Mouse (Mus musculus): ENCODE results near the gene Spop. TPM values are rescaled to one million over a fixed set of nuclear protein-coding genes. Genes with fewer than 3 reads are reported as not detected.

The Spop gene
- polyA plus RNA-seq, 1 experiment = 3.0 TPM

GRCm38 (mm10) chr11:95476323-95476722, 62.4 kb downstream of the Spop start:
- peaks cover 80% of the 10 kb centered on the region for H3K36me3 ChIP-seq (ENCODE audit: control insufficient read depth)
- H3K9me3 ChIP-seq (ENCODE audit: control insufficient read depth, low read length) = no peaks in the 10 kb centered on the region
- TF ChIP-seq GATA1 (IDR thresholded peaks at IDR 0.05; ENCODE audit: low read length) (no peak), TAL1 (IDR thresholded peaks at IDR 0.05; ENCODE audit: low read length) (no peak)
- no peaks in the 10 kb centered on the region for H3K27me3 ChIP-seq (ENCODE audit: control insufficient read depth)
- H3K4me1 ChIP-seq (ENCODE audit: control insufficient read depth) = no peaks in the 10 kb centered on the region
- H3K4me3 ChIP-seq (replicated peaks) = no peak overlapping the region

- H3K4me1 ChIP-seq (ENCODE audit: control insufficient read depth) = no peaks in the 10 kb centered on the region
- no peak overlapping the region for H3K4me3 ChIP-seq (replicated peaks)
- TF ChIP-seq TAL1 (IDR thresholded peaks at IDR 0.05; ENCODE audit: low read length) (no peak), GATA1 (IDR thresholded peaks at IDR 0.05; ENCODE audit: low read length) (no peak)
- H3K27me3 ChIP-seq (ENCODE audit: control insufficient read depth) = no peaks in the 10 kb centered on the region
- H3K36me3 ChIP-seq (ENCODE audit: control insufficient read depth) = peaks cover 80% of the 10 kb centered on the region
- H3K9me3 ChIP-seq (ENCODE audit: control insufficient read depth, low read length) = no peaks in the 10 kb centered on the region
Observed at GRCm38 (mm10) chr11:95479458-95479857, 65.6 kb downstream of the Spop start.

- Histone ChIP-seq H3K36me3 (ENCODE audit: control insufficient read depth) (peaks cover 79% of the 10 kb centered on the region), H3K27me3 (ENCODE audit: control insufficient read depth) (no peaks in the 10 kb centered on the region), H3K4me3 (replicated peaks) (no peak overlapping the region), H3K4me1 (ENCODE audit: control insufficient read depth) (no peaks in the 10 kb centered on the region), H3K9me3 (ENCODE audit: control insufficient read depth, low read length) (no peaks in the 10 kb centered on the region)
- TF ChIP-seq GATA1 (IDR thresholded peaks at IDR 0.05; ENCODE audit: low read length) (no peak), TAL1 (IDR thresholded peaks at IDR 0.05; ENCODE audit: low read length) (no peak)
Observed at GRCm38 (mm10) chr11:95480662-95481061, 66.8 kb downstream of the Spop start.

- TF ChIP-seq GATA1 (IDR thresholded peaks at IDR 0.05; ENCODE audit: low read length) = no peak
- TF ChIP-seq TAL1 (IDR thresholded peaks at IDR 0.05; ENCODE audit: low read length) = no peak
- no peak overlapping the region for H3K4me3 ChIP-seq (replicated peaks)
- no peaks in the 10 kb centered on the region for H3K9me3 ChIP-seq (ENCODE audit: control insufficient read depth, low read length)
- no peaks in the 10 kb centered on the region for H3K4me1 ChIP-seq (ENCODE audit: control insufficient read depth)
- H3K36me3 ChIP-seq (ENCODE audit: control insufficient read depth) = peaks cover 97% of the 10 kb centered on the region
- H3K27me3 ChIP-seq (ENCODE audit: control insufficient read depth) = no peaks in the 10 kb centered on the region
Observed at GRCm38 (mm10) chr11:95485634-95486033, 71.8 kb downstream of the Spop start.

GRCm38 (mm10) chr11:95487237-95487636, 73.4 kb downstream of the Spop start:
- Histone ChIP-seq H3K9me3 (ENCODE audit: control insufficient read depth, low read length) (no peaks in the 10 kb centered on the region), H3K4me3 (replicated peaks) (no peak overlapping the region), H3K27me3 (ENCODE audit: control insufficient read depth) (no peaks in the 10 kb centered on the region), H3K4me1 (ENCODE audit: control insufficient read depth) (no peaks in the 10 kb centered on the region), H3K36me3 (ENCODE audit: control insufficient read depth) (peaks cover 97% of the 10 kb centered on the region)
- TF ChIP-seq GATA1 (IDR thresholded peaks at IDR 0.05; ENCODE audit: low read length) (no peak), TAL1 (IDR thresholded peaks at IDR 0.05; ENCODE audit: low read length) (no peak)

- no peaks in the 10 kb centered on the region for H3K4me1 ChIP-seq (ENCODE audit: control insufficient read depth)
- H3K9me3 ChIP-seq (ENCODE audit: control insufficient read depth, low read length) = no peaks in the 10 kb centered on the region
- no peak for TF ChIP-seq TAL1 (IDR thresholded peaks at IDR 0.05; ENCODE audit: low read length)
- TF ChIP-seq GATA1 (IDR thresholded peaks at IDR 0.05; ENCODE audit: low read length) = no peak
- no peak overlapping the region for H3K4me3 ChIP-seq (replicated peaks)
- H3K36me3 ChIP-seq (ENCODE audit: control insufficient read depth) = peaks cover 96% of the 10 kb centered on the region
- H3K27me3 ChIP-seq (ENCODE audit: control insufficient read depth) = no peaks in the 10 kb centered on the region
Observed at GRCm38 (mm10) chr11:95490104-95490503, 76.2 kb downstream of the Spop start.

GRCm38 (mm10) chr11:95492256-95492655, 78.4 kb downstream of the Spop start:
- Histone ChIP-seq H3K9me3 (ENCODE audit: control insufficient read depth, low read length) (no peaks in the 10 kb centered on the region), H3K4me1 (ENCODE audit: control insufficient read depth) (no peaks in the 10 kb centered on the region), H3K27me3 (ENCODE audit: control insufficient read depth) (no peaks in the 10 kb centered on the region), H3K36me3 (ENCODE audit: control insufficient read depth) (peaks cover 85% of the 10 kb centered on the region), H3K4me3 (replicated peaks) (no peak overlapping the region)
- TF ChIP-seq TAL1 (IDR thresholded peaks at IDR 0.05; ENCODE audit: low read length) = no peak
- no peak for TF ChIP-seq GATA1 (IDR thresholded peaks at IDR 0.05; ENCODE audit: low read length)

- Histone ChIP-seq H3K4me1 (ENCODE audit: control insufficient read depth) (no peaks in the 10 kb centered on the region), H3K36me3 (ENCODE audit: control insufficient read depth) (peaks cover 81% of the 10 kb centered on the region), H3K27me3 (ENCODE audit: control insufficient read depth) (no peaks in the 10 kb centered on the region), H3K4me3 (replicated peaks) (no peak overlapping the region), H3K9me3 (ENCODE audit: control insufficient read depth, low read length) (no peaks in the 10 kb centered on the region)
- no peak for TF ChIP-seq TAL1 (IDR thresholded peaks at IDR 0.05; ENCODE audit: low read length)
- no peak for TF ChIP-seq GATA1 (IDR thresholded peaks at IDR 0.05; ENCODE audit: low read length)
Observed at GRCm38 (mm10) chr11:95493010-95493409, 79.1 kb downstream of the Spop start.

- H3K9me3 ChIP-seq (ENCODE audit: control insufficient read depth, low read length) = no peaks in the 10 kb centered on the region
Observed at GRCm38 (mm10) chr11:95493950-95494349, 80.1 kb downstream of the Spop start.

GRCm38 (mm10) chr11:95494374-95494773, 80.5 kb downstream of the Spop start:
- Histone ChIP-seq H3K9me3 (ENCODE audit: control insufficient read depth, low read length) (no peaks in the 10 kb centered on the region), H3K36me3 (ENCODE audit: control insufficient read depth) (peaks cover 67% of the 10 kb centered on the region), H3K4me3 (replicated peaks) (no peak overlapping the region), H3K4me1 (ENCODE audit: control insufficient read depth) (no peaks in the 10 kb centered on the region), H3K27me3 (ENCODE audit: control insufficient read depth) (no peaks in the 10 kb centered on the region)
- TF ChIP-seq GATA1 (IDR thresholded peaks at IDR 0.05; ENCODE audit: low read length) (no peak), TAL1 (IDR thresholded peaks at IDR 0.05; ENCODE audit: low read length) (no peak)

More at GRCm38 (mm10) chr11:95493950-95494349, 80.1 kb downstream of the Spop start:
- TF ChIP-seq GATA1 (IDR thresholded peaks at IDR 0.05; ENCODE audit: low read length) (no peak), TAL1 (IDR thresholded peaks at IDR 0.05; ENCODE audit: low read length) (no peak)
- Histone ChIP-seq H3K4me1 (ENCODE audit: control insufficient read depth) (no peaks in the 10 kb centered on the region), H3K36me3 (ENCODE audit: control insufficient read depth) (peaks cover 72% of the 10 kb centered on the region), H3K27me3 (ENCODE audit: control insufficient read depth) (no peaks in the 10 kb centered on the region), H3K4me3 (replicated peaks) (no peak overlapping the region)

All from erythroblast, embryonic 14.5 days (primary cell).